Mouse (Mus musculus): ENCODE results near the gene Plxna4. TPM values are rescaled to one million over a fixed set of nuclear protein-coding genes. Genes with fewer than 3 reads are reported as not detected.

Gene Plxna4
- total RNA-seq, 2 experiments from 2014 or later: 0.04 TPM; not detected in 1

- no peak for ATAC-seq (ENCODE audit: poor library complexity, severe bottlenecking)
These were observed 394.9 kb downstream of the Plxna4 start for GRCm38 (mm10) chr6:32193046-32193445.

DNA sequence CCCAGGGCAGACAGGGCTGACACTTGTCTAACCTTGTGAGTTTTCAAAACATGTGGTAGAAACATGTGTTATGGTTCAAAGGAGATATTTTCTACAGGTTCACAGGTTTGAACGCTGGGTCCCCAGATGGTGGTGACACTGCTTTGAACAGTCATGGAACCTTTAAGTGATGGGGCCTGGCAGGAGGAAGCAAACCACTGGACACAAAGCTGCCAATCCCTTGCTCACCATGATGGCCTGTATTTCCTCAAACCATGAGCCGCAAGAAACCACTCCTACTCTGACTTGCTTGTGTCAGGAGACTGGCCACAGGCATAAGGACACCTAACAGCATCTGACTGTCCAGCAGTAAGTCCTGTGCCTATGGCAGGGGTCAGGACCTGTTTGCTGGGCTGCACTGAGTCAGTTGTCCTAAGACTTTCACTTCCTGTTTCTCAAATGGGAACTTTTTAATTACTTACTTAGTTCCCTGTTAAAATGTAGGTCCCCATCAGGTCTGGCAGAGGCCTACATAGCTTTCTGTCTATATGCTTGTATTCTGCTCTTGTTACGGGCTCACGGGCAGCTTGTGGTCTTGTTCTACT, 403.5 kb downstream of the Plxna4 start:
- peak; percentile 85 for ATAC-seq (ENCODE audit: poor library complexity, severe bottlenecking)

GRCm38 (mm10) chr6:32183651-32184185, 404.3 kb downstream of the Plxna4 start:
- no peak for ATAC-seq (ENCODE audit: poor library complexity, severe bottlenecking)

GRCm38 (mm10) chr6:32180012-32180358, 408.0 kb downstream of the Plxna4 start:
- no peak for ATAC-seq (ENCODE audit: poor library complexity, severe bottlenecking)

DNA sequence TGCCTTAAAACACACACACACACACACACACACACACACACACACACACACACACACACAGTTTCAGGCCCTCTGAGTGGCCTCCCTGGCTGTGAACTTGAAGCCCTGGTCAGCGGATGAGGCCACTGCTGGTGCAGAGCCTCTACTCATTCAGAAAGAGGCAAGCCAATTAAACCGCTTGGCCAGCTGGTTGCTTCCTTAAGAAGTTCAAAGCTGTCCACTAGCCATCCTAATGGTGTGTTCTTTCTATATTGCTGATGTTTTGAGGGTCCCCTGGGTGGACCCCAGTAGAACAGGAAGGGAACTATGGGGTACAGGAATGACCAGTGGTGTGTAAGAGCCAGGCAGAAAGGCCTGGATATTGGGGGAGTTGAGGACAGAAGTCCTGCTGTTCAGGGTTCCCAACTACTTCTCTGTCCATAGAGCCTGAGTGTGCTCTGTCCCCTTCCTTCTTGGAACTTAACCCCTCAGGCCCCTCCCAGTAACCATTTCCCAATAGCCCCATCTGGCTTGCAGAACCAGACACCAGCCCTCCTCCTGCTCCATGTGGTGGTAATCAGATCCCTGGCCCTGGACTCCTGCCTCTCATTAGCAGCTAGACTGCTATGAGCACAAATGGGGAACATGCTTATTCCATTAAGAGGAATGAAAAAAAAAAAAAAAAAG, 408.5 kb downstream of the Plxna4 start:
- no peak for ATAC-seq (ENCODE audit: poor library complexity, severe bottlenecking)

GRCm38 (mm10) chr6:32177905-32178304, 410.1 kb downstream of the Plxna4 start:
- ATAC-seq (ENCODE audit: poor library complexity, severe bottlenecking): no peak

DNA sequence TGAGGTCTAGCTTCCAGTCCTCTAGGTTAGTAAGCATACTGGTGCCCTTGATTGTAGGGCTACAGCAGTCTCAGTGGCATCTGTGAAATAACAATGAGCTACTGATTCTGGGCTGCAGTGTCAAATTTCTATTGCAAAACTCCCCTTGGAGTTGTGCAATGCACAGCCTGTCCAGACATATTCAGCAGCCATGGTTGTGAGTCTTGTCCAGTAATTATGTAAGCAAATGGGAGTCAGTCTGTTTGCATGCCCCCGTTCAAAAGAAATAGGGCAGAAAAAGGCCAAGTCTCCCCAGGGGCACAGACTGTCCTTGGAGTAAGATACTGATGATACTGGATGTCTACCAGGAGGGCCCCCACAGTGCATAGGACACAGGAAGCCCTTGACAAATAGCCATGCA, 420.3 kb downstream of the Plxna4 start:
- ATAC-seq (ENCODE audit: poor library complexity, severe bottlenecking): 0 out of 2 replicates have a peak, but pooled peaks have one; percentile 27

- ATAC-seq (ENCODE audit: poor library complexity, severe bottlenecking): no peak
These were observed 427.6 kb downstream of the Plxna4 start for GRCm38 (mm10) chr6:32160370-32160769.

GRCm38 (mm10) chr6:32159931-32160330, 428.1 kb downstream of the Plxna4 start:
- no peak for ATAC-seq (ENCODE audit: poor library complexity, severe bottlenecking)

GRCm38 (mm10) chr6:32158347-32158746, 429.6 kb downstream of the Plxna4 start:
- ATAC-seq (ENCODE audit: poor library complexity, severe bottlenecking): peak; percentile 76

DNA sequence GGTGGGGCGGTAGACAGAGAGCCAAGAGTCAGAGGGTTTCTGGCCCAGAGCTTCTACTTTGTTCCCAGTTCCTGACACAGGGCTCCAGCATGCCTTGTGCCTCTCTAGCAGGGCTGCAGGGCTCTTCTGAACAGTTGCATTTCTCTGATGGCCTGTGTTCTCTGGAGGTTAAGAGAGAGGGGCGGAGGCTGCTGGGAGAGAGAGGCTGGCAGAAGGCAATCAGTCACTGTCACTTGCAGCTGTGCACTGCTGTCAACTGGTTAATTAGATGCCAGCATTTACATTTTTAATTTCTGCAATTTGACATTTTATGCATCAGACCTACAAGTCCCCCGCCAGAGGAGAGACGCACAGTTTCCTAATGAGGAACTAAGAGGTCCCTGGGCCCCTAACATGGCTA, 434.8 kb downstream of the Plxna4 start:
- ATAC-seq (ENCODE audit: poor library complexity, severe bottlenecking): no peak

GRCm38 (mm10) chr6:32150836-32151235, 437.2 kb downstream of the Plxna4 start:
- no peak for ATAC-seq (ENCODE audit: poor library complexity, severe bottlenecking)

DNA sequence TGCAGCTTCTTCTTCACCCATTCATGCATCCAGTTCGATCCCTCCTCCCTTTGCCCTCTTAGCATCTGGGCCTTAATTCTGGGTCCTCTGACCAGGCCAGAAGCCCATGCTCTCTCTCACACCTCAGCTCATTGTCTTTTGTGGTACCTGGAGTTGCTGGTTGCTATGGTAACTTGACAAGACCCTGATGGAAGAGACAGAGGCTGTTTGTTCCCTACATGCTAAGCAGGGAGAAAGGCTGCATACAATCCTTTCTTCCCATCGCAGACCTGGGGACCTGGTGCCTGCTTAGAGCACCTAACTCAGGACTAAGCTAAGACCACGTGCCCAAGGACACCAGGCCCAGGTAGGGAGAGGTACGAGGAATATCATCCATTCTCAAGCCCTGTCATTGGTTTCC, 443.2 kb downstream of the Plxna4 start:
- ATAC-seq (ENCODE audit: poor library complexity, severe bottlenecking): no peak

DNA sequence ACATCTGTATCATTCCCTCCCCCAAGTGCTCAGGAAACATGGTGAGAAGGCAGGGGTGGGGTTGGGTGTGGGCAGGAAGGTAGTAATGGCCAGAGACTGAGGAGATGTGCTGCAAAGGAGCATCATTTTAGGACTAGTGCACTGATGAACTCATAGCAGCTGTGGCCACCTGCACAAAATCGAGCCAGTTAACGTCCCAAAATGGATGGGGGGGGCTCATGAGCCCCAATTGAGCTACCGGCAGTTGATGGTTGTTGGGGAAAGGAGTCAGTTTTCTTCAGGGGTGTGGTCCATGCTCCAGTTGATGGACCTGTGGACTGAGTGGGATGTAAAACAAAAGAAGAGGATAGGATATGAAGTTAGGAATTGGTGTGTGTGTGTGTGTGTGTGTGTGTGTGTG, 448.5 kb downstream of the Plxna4 start:
- no peak for ATAC-seq (ENCODE audit: poor library complexity, severe bottlenecking)

DNA sequence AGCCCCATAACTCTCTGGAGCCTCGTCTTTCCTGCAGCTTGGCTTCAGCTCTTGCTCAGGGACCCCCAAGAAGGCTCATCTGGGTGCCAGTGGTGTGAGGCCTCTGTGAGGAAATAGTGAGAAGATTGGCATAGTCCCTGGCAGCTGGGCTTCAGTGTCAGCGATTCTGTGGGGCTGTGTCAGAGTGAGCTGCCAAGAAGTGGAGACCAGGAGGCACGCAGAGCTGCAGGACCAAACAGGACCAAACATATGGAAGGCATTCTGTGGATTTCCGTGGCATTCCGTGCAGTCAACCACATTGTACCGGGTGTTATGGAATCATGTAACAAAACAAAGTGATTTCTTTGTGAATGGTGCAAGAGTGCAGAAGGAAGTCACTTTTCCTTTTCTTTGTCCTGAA, 461.1 kb downstream of the Plxna4 start:
- ATAC-seq (ENCODE audit: poor library complexity, severe bottlenecking): no peak

DNA sequence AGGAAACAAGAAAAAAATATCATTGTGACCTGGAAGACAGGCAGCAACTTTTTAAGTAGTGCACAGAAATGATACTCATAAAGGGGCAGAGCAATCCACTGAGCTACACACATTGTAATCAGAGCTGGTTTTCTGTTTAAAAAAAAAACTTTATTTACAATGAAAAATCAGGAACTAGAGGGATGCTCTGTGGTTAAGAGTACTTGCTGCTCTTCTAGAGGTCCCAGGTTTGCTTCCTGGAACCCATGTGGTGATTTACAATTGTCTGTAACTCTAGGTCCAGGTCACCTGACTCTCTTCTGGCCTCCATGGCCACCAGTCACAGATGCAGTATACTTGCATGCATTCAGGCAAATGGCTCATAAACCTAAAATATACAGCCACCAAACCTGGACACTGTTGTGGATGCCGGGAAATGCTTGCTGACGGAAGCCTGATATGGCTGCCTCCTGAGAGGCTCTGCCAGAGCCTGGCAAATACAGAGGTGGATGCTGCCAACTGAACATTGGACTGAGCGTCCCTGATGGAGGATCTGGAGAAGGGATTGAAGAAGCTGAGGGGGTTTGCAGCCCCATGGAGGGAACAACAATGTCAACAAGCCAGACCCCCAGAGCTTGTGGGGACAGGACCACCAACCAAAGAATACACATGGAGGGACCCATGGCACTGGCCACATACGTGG, 465.3 kb downstream of the Plxna4 start:
- ATAC-seq (ENCODE audit: poor library complexity, severe bottlenecking): no peak

GRCm38 (mm10) chr6:32120931-32121330, 467.1 kb downstream of the Plxna4 start:
- no peak for ATAC-seq (ENCODE audit: poor library complexity, severe bottlenecking)

- no peak for ATAC-seq (ENCODE audit: poor library complexity, severe bottlenecking)
These were observed 478.8 kb downstream of the Plxna4 start for GRCm38 (mm10) chr6:32109207-32109606.

- ATAC-seq (ENCODE audit: poor library complexity, severe bottlenecking): no peak
These were observed 482.3 kb downstream of the Plxna4 start for GRCm38 (mm10) chr6:32105547-32106275.
